Mouse (Mus musculus) spleen, adult 18-20 months (tissue): Measurements from ENCODE around the gene Sapcd2.
"Not testable (repeated sequence)": the region's sequence is repeated elsewhere in the genome, so short reads cannot be mapped to it uniquely, and the experiment has no call there.

ENCODE experiments used
- DNase-seq, 2 experiments: peaks; one replicate each; pipeline ENCODE4 v3.0.0; 2022; ENCODE audit warnings: mixed read lengths in 2 of 2

Sapcd2 gene

DNA sequence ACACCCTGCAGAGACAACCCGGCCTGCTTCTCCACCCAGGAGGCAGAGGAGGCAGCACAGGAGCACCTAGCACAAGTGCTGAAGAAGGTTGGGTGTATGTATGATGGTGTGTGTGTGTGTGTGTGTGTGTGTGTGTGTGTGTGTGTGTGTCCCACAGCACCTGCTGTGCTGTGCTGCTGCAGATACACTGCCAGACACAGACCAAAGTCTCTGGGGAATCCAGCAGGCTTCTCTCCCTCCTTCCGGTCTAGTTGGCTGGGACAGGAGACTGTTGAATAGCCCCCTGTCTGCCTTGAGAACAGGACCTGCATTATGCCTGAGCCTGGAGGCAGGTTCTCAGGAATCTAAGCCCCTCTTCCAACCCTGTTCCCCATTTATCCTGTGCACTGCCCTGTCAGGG lies 1.3 kb downstream of the Sapcd2 start:
- no peak for DNase-seq

DNA sequence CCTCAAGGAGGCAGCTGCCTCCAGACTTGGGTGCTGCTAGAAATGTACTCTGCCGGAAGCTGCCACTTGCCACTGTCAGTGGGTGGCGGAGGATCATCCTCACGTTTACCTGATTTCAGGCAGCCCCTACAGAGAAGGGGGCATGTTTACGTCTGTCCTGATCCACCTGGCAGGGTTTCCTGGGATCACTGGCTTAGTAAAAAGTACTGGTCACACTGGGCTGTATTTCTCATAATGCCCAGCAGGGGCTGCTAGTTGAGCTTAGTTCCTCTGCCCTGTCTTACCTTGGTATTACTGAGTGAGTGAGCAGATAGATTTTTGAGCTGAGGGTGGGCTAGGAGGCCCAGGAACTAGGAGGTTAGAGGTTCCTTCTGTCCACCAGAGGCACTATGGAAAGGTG lies 4.5 kb downstream of the Sapcd2 start:
- peak in 1 of 2 experiments; percentile 40 for DNase-seq

DNA sequence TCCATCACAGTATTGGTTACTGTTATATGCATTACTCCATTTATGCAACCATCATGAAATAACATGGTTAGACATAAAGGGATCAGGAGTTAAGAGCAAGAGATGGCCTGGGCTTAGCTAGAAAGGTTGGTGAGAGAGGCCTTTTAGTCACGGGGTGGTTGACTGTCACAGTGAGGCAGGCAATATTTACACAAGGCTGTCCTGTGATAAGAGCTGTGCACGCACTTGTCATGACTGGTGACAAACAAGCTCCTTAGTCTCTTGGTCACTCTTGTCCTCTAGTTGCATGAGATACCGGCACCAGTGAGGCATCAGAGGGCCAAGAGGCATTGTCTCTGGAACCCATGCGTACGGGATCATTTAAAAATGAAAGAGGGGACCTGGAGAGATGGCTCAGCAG lies 12.4 kb downstream of the Sapcd2 start:
- DNase-seq = no peak

DNA sequence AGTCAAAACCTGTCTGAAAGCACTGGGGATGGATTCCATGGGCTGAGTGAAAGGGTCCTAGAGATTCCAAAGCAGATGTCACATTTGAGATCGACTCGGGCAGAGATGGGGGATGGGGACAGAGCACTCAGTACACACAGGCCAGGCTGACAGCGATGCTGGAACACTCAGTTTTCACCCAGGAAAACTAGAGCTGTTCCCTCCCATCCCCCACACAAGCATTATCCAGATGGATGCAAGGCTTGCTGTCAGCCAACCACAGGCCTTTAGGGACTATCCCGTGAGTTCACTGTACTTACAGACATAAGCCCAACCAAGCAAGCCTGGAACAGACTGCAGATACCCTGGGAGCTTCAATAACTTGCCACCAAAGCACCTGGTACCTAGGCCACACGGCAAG lies 19.1 kb downstream of the Sapcd2 start:
- DNase-seq = no peak

DNA sequence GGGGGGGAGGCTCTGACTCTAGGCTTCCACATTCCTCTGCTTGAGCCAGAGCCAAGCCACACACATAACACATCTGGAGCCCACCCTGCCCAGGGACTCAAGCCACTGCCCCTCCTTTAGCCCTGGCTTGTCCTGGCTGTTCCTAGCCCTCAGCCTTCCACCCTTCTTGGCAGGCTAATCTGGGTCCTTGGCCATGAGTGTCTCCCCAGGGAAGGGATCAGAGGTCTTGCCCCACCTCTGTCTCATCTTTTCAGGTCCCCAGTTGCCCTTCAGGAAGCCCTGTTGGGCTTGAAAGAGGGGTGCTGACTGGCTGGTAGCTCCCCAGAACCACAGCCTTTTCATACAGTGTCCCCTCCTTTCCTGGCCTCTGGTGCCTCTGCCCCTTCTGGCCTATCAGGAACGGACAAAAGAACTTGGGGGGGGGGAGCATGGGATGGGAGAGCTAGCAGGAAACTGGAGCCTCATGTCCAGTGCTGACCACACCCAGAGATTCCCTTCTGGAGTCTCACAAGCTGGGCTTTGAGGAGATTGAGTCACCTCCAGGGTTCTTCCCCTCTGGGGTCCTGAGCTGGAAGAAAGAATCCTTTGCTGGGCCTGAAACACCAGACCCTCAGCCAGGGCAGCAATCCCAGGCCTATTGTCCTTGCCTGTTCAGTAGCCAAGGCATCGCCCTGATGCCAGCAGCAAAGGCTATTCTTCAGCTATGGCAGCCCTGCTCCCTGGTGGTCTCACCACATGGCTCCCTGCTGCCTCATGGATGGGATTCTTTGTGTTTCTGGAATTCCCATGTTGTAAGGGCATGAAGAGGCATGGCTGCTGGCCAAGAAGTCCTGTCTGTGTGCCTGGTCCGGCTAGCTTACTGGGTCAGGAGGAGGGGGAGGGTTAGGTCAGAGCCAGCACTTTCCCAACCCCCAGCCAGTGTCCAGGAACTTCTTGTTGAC lies 22.4 kb downstream of the Sapcd2 start:
- DNase-seq = no peak

DNA sequence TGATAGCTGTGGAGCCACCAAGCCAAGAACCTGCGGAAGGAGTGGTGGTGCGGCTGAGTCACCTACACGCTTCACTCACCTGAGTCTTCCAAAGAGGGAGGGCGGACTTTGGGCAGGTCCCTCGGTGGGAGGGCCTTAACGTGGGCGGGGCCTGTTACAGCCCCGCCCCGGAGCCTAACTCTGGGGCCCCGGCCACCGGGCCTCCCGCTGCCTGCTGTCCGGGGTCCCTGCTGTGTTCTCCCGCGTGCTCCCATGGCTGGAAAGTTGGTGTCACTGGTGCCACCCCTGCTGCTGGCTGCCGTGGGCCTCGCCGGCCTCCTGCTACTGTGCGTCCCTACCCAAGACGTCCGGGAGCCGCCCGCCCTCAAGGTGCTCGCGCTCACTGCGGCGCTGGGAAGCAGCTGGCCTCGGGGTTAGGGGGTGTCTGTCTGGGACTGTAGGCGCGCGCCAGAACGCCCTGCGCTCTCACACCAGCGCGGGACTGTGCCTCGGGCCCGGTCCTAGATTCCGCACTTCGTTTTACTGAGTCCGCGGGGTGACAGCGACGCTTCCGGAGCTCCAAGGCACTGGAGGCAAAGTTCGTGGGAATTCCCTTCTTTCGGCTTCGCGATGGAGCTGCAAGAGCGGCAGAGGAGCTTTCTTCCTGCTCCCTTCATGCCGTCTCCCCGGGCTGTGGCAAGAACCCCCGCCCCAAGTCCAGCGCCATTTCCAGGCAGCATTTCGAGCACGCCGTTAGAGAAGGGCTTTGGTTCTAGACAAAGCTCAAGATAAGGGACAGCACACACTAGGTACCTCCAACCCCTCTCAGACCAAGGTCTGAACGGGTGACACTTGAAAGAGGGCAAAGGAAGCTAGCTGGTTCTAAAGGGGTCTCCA lies 23.8 kb downstream of the Sapcd2 start, which contains the start of gene Entpd2:
Entpd2 (plus strand) TSS at position 154 of the 876 bp plus-strand sequence.
- DNase-seq = no peak

DNA sequence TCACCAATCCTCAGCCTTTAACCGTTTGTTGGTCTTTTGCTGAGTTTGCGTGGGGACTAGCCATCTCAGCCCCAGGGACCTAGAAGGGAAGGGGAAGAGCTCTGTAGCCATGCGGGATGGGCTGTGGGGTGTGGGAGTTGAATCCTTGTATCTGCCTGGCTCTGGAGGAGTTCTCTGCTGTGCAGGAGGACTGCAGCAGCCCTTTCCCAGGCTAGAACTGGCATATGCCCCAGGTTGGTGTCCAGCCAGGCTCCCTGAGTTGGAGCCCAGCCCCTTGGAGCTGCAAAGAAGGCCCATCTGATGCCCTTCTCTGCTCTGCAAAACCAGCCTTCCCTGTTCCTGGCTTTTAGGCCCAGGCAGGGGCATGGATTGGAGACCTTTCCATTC lies 24.5 kb downstream of the Sapcd2 start:
- DNase-seq = no peak

DNA sequence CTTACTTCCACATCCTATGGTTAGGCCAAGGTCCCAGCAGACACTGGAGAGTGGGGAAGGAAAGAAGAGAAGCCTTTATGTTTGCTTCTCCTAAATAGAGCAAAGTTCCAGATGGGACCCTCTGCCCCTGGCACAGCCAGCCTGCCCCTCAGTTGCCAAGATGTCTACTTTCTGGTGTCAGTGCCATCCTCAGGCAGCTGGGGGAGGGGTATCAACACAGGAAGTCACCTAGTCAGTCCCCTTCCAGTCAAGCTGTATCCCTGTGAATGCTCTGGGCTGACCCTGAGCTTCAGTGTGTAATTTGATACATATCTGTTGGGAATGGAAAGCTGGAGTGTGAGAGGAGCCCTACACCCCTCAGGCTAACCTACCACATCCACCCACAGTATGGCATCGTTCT lies 24.9 kb downstream of the Sapcd2 start:
- no peak for DNase-seq

DNA sequence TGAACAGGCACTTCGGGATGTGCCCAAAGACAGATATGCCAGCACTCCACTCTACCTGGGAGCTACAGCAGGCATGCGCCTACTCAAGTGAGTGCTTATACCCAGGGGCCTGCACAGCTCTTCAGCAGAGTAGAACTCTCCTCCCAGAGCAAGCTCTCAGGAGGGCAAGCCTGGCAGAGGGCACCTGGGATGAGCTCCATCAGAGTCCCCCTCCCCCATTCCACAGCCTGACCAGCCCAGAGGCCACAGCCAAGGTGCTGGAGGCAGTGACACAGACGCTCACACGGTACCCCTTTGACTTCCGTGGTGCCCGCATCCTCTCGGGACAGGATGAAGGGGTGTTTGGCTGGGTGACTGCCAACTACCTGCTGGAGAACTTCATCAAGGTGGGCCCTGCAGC lies 25.9 kb downstream of the Sapcd2 start:
- DNase-seq = no peak

DNA sequence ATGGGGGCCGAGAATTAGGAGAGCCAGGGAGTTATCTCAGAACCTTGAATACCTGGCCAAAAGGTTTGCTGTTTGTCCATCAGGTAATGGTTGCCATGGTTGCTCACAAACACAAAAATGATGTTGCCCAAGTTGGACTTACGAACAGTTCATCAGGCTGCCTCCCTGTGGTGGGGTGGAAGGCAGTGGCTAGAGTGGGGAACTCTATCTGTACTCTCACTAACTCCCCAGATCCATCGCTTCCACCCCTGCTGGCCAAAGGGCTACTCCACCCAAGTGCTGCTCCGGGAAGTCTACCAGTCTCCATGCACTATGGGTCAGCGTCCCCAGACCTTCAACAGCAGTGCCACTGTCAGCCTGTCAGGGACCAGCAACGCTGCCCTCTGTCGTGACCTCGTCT lies 26.9 kb downstream of the Sapcd2 start, which contains the start of gene Npdc1:
Npdc1 (plus strand) TSS at position 301 of the 400 bp plus-strand sequence.
- no peak for DNase-seq

DNA sequence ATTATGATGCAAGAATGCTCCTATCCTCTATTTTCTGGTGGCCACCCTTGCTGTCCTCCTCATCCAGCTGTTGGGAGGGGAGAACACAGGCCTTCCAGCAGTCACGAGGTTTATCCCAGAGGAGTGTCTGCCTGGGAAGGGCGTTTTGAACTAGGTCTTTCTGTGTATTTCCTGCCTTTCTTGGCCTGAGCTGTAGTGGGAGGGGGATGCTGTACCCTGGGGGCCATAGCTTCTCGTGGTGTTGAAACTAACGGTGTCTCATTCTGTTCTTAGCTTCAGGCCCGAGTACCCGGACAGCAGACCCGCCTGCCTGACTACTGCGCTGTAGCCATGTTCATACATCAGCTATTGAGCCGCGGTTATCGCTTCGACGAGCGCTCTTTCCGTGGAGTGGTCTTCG lies 28.2 kb downstream of the Sapcd2 start:
- DNase-seq = no peak

DNA sequence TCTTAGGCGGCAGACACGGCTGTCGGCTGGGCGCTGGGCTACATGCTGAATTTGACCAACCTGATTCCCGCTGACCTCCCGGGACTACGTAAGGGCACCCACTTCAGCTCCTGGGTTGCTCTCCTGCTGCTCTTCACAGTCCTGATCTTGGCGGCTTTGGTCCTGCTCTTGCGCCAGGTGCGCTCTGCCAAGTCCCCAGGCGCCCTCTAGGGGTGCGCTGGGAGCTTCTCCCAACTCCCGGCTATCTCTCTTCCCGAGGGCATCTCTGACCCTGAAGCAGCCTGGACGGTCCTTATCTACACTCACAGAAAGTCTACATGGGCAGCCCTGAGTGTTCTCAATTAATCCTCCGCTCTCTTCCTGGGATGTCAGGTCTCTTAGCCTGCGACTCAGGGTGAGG lies 28.6 kb downstream of the Sapcd2 start:
- DNase-seq = no peak

DNA sequence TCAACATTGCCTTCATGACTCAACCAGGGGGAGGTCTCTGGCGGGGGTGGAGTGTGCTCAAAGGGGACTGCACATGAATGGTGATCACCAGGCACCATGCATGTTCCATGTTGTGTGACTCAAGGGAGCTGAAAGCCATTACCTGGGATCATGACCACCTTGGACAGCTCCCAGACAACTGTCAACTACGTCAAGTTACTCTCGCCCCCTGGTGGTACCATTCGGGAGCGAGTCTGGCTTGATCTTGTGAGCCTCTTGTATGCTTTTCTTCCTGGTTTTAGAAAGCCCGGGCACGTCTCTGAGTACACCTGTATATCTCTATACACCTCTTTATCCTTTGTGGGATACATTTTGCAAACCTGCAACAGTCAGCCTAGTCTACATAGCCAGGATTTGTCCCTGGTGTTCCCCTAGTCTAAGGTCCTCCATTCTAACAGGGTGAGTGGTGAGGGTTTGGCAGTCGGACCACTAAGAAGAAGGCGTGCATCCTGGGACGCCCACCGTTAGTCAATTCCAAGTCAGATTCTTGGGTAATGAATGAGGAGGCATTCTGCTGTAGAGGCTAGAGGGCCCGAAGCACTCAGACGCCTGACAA lies 30.4 kb downstream of the Sapcd2 start:
- DNase-seq = peak; percentile 47 to 78

DNA sequence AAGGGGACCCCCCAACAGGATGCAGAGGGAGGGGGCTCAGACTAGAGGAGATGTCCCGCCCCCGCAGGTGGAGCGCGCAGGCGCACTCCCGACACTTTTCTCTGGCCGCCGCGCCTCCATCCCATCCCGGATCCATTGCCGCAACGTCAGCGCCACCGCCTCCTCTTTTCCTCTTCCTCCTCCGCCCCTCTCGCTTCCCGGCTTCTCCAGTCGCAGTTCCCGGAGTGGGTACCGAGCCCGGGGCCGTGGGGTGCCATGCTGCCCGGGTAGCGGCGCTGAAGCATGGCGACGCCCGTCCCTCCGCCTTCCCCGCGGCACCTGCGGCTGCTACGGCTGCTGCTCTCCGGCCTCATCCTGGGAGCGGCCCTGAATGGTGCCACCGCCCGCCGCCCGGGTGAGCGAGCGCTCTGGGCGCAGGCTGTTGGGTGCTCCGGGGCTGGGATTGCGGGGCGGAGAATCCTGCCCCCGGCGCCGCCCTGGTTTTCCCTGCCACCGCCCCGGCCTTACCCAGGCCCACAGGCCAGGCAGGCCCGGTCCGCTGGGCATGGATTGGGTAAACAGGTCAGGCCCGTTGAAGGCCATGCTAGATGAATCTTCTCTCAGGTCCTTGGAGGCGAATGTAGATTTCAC lies 31.0 kb downstream of the Sapcd2 start:
- peak in 1 of 2 experiments; percentile 30 for DNase-seq

DNA sequence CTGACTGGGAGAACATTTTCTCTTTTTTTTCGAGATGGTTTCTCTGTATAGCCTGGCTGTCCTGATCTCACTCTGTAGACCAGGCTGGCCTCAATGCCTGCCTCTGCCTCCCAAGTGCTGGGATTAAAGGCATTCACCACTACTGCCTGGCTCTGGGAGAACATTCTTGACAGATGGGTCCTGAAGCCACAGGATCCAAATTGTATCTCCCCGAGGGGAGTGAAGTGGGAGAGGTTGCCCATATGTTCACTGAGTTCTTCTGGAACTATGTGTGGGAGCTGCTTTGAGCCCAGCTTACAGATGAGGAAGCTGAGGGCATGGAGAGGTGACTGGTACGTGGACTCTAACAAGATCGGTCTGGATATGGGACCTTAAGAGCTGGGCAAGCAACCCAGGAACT lies 31.9 kb downstream of the Sapcd2 start:
- no peak for DNase-seq

DNA sequence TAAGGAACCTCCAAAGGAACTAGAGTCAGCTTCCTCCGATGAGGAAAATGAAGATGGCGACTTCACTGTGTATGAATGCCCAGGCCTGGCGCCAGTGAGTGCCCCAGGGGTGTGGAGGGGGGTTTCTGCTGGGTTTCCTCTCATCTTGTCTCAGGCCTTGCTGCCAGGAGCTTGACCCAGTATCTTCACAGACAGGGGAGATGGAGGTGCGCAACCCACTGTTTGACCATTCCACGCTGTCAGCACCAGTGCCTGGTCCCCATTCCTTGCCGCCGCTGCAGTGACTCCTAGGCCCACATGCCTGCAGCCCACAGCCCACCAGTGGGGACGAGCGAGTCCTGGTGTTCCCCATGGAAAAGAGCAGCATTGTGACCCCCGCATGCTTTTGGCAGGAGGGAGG lies 36.8 kb downstream of the Sapcd2 start:
- DNase-seq = no peak

DNA sequence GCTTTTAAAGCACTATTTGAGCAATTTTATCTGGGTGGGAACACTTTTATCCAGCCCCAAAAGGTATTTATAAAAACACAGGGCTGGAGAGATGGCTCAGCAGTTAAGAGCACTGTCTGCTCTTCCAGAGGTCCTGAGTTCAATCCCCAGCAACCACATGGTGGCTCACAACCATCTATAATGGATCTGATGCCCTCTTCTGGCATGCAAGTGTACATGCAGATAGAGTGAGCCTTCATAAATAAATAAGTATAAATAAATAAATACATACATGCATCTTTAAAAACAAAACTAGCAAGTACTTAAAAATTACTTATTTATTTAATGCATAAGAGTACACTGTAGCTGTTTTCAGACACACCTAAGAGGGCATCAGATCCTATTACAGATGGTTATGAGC lies 41.3 kb downstream of the Sapcd2 start:
- not testable (repeated sequence) for DNase-seq

DNA sequence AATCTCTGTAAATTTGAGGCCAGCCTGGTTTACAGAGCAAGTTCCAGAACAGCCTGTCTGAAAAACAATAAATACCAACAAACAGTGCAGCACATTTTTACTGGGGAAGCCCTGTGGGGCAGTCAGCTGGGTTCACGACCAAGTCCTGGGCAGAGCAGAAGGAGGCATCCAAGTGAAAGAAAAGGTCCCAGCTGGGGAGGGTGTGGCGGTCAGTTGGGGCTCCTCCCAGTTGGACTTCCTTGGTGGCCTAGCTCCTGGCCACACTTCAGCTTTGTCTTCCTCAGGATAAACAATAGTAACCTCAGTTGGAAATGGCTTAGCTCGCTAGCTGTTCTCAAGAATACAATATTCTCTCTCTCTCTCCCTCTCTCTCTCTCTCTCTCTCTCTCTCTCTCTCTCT lies 45.3 kb downstream of the Sapcd2 start:
- DNase-seq = no peak

DNA sequence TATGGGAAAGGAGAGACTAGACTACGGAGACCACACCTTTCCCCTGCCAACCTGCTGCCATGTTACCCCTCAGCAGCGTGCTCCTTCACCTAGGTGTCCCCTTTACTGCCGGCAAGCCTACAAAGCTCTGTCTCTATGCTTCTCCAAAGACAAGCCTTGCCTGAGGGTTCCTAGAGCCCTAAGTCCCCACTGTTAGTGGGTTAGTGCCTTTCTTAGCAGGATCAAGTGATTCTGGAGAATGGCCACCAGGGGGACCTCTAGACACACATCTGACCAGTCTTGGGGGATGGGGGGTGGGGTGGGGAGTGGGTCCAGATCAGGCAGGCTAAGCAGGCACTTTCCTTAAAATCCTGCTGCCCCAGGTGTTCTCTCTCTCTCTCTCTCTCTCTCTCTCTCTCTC lies 49.8 kb downstream of the Sapcd2 start:
- peak in 1 of 2 experiments; percentile 52 for DNase-seq

DNA sequence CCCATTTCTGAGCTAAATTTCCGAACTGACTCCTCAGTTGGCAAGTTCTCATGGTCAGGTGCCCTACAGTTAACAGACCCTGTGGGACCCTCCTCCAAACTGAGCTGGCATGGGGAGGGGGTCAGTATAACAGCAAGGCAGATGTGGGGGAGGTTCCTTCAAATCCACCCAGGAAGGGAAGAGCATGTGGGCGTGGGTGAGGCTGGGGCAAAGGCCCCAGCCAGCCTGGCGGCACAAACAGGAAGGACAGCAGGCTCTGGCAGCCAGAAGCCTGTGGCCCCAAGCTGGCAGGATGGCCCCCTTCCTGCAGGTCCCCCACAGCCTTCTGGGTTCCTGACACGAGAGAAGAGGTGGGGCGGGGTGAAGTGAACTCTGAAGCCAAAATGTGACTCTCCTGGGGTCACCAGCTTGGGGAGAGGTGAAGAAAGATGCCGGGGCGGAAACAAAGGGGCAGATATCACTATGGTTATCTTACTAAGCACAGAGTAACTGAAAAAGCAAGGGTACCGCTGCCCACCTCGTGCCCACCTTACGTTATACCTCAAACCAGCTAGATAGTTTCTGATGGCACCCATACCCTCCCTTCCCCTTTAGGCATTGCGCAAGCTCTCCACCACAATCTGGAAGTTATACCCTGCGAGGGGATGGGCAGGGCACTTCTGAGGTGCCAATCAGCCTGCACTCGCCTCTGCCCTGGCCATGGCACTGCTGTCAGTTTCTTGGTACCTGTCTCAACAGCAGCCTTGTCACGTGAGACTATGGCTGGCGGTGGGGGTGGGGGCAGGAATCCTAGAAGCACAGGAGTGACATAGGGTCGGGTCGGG lies 50.7 kb downstream of the Sapcd2 start, which contains the start of gene Fut7:
Fut7 (plus strand) TSS at position 681 of the 824 bp plus-strand sequence.
- peak in 1 of 2 experiments; percentile 34 for DNase-seq

DNA sequence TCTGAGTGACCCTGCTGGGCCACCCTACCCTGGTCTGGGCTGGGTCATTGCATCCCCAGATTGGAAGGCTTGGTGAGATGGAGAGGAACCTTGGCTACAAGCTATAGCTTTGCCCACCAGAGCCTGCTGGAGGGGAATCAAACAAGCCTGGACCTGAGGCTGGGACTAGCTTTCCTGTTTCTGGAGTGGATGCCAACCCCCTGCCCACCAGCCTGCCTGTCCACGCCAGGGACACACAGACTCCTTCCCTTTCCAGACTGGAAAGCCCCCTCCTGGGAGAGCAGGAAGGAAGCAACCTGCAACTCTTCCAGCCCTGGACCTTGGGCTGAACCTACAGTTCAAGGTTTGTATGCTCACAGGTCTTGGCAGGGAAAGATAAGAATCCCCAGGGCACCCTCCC lies 51.5 kb downstream of the Sapcd2 start:
- no peak for DNase-seq

DNA sequence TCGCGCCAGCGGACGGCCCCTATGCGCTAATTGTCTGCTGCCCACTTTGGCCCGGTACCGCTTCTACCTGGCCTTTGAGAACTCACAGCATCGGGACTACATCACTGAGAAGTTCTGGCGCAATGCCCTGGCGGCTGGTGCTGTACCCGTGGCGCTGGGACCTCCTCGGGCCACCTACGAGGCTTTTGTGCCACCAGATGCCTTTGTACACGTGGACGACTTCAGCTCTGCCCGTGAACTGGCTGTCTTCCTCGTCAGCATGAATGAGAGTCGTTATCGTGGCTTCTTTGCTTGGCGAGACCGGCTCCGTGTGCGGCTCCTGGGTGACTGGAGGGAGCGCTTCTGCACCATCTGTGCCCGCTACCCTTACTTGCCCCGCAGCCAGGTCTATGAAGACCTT lies 53.4 kb downstream of the Sapcd2 start:
- no peak for DNase-seq
